Mouse (Mus musculus): ENCODE measurements around the gene Hikeshi. TPM values are rescaled to one million over a fixed set of nuclear protein-coding genes. Genes with fewer than 3 reads are reported as not detected.

Gene Hikeshi
- polyA plus RNA-seq, 1 experiment from 2014 or later: 142 TPM

- no peaks in the 10 kb centered on the region for H3K27me3 ChIP-seq
- H3K4me3 ChIP-seq: no peak overlapping the region
- H3K9me3 ChIP-seq (replicated peaks): no peaks in the 10 kb centered on the region
- no peak overlapping the region for H3K4me2 ChIP-seq (replicated peaks)
- no peak for ATAC-seq (ENCODE audit: low FRiP score)
- H3K27ac ChIP-seq: no peak overlapping the region
- no peaks in the 10 kb centered on the region for H3K4me1 ChIP-seq
- H3K36me3 ChIP-seq: peaks cover 48% of the 10 kb centered on the region
- no peak overlapping the region for H3K9ac ChIP-seq
Measured at GRCm38 (mm10) chr7:89963135-89963534, 22.1 kb upstream of the Hikeshi start.

GRCm38 (mm10) chr7:89957300-89957699 is 16.3 kb upstream of the Hikeshi start:
- WGBS: 47% methylated on average over 5 of the region's 5 CpGs
- Histone ChIP-seq H3K9ac (no peak overlapping the region), H3K27ac (no peak overlapping the region), H3K27me3 (no peaks in the 10 kb centered on the region), H3K4me3 (no peak overlapping the region), H3K9me3 (replicated peaks) (no peaks in the 10 kb centered on the region), H3K4me2 (replicated peaks) (no peak overlapping the region), H3K4me1 (no peaks in the 10 kb centered on the region), H3K36me3 (peaks cover 40% of the 10 kb centered on the region)
- ATAC-seq (ENCODE audit: low FRiP score): no peak

DNA sequence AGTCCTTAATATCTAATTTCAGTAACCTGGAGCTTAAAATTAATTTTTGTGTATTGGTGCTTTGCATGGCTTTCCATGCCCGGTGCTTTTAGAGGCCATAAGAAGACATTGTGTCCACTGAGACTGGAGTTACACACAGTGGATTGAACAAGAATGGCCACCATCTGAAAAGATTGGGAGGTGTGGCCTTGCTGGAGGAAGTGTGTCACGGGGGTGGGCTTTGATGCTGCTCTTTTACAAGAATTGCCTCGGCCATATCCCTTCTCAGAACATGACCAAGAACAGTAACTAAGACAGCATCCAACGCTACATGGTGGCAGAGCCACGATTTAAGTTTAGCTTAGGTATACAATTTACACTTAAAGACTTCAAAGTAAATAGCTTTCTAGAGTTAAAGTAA is 13.3 kb upstream of the Hikeshi start:
- Histone ChIP-seq H3K27ac (no peak overlapping the region), H3K4me2 (replicated peaks) (no peak overlapping the region), H3K36me3 (peaks cover 30% of the 10 kb centered on the region), H3K27me3 (no peaks in the 10 kb centered on the region), H3K4me3 (no peak overlapping the region), H3K4me1 (no peaks in the 10 kb centered on the region), H3K9ac (no peak overlapping the region), H3K9me3 (replicated peaks) (no peaks in the 10 kb centered on the region)
- 89% methylated on average over 5 of the region's 5 CpGs for WGBS
- no peak for ATAC-seq (ENCODE audit: low FRiP score)

DNA sequence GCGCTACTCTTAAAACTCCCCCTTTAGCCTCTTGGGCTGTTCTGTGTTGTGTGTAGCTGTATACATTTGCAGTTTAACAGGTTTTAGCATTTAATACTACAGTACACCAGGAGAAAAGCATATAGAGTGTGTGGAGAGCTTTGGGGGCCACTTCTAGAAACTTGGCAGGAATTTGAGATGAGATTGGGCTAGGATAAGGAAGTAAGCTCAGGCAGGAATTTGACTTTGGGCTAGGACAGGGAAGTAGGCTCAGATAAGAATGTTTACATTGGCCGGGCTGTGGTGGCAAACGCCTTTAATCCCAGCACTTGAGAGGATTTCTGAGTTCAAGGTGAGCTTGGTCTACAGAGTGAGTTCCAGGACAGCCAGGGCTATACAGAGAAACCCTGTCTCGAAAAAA is 8.4 kb upstream of the Hikeshi start:
- Histone ChIP-seq H3K4me2 (replicated peaks) (no peak overlapping the region), H3K27me3 (no peaks in the 10 kb centered on the region), H3K9me3 (replicated peaks) (no peaks in the 10 kb centered on the region), H3K9ac (no peak overlapping the region), H3K36me3 (no peaks in the 10 kb centered on the region), H3K27ac (no peak overlapping the region), H3K4me3 (no peak overlapping the region), H3K4me1 (no peaks in the 10 kb centered on the region)
- 80% methylated on average over 4 of the region's 4 CpGs for WGBS
- ATAC-seq (ENCODE audit: low FRiP score): no peak

- Histone ChIP-seq H3K4me1 (no peaks in the 10 kb centered on the region), H3K9ac (no peak overlapping the region), H3K27ac (no peak overlapping the region), H3K9me3 (replicated peaks) (no peaks in the 10 kb centered on the region), H3K36me3 (no peaks in the 10 kb centered on the region), H3K4me3 (no peak overlapping the region), H3K4me2 (replicated peaks) (no peak overlapping the region), H3K27me3 (no peaks in the 10 kb centered on the region)
- WGBS: 91% methylated on average over 7 of the region's 7 CpGs
- no peak for ATAC-seq (ENCODE audit: low FRiP score)
Measured at GRCm38 (mm10) chr7:89948026-89948425, 7.0 kb upstream of the Hikeshi start.

DNA sequence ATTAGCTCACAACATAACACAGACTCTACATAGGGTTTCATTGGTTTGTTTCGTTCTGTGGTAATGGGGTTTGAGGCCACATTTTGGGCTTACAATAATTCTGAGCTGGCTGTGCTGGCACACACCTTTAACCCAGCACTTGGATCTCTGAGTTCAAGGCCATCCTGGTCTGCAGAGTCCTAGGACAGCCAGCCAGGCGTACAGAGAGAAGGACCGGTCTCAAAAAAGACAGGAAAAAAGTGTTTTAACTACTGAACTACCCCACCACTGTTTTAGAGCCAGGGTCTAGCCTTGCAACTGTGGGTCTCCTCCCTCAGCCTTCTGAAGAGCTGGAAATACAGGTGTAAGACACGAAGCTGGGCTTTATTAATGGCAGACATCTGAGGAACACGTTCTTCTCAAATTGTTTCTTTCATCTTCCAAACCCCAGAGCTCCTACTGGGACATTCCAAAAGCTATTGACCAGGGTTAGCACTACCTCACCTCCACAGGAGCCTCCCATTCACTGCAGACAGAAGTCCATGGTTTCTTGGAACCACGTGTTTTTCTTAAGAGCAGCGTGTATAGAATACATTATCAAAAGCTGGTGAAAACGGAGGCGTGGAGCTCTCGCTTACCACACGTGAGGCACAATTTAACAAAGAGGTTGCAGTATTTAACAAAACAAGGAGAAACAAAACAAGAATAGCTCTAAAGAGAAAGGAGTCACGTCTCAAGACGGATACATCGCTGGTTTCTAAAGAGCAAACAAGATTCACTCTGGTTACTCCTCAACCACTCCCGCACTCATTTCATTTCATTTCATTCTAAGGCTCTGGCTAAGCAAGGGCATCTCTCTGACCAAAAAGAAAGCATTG is 1.3 kb downstream of the Hikeshi start:
- H3K4me3 ChIP-seq: peak overlapping the region; percentile 89
- H3K9ac ChIP-seq: peak overlapping the region; percentile 69
- no peak overlapping the region for H3K27ac ChIP-seq
- no peak for ATAC-seq (ENCODE audit: low FRiP score)
- no peaks in the 10 kb centered on the region; the same call in 1 of the 2 replicates for H3K36me3 ChIP-seq
- H3K9me3 ChIP-seq (replicated peaks): no peaks in the 10 kb centered on the region
- 38% methylated on average over 15 of the region's 15 CpGs for WGBS
- no peaks in the 10 kb centered on the region for H3K27me3 ChIP-seq
- H3K4me2 ChIP-seq (replicated peaks): peak overlapping the region; percentile 65
- H3K4me1 ChIP-seq: peaks cover 10% of the 10 kb centered on the region

DNA sequence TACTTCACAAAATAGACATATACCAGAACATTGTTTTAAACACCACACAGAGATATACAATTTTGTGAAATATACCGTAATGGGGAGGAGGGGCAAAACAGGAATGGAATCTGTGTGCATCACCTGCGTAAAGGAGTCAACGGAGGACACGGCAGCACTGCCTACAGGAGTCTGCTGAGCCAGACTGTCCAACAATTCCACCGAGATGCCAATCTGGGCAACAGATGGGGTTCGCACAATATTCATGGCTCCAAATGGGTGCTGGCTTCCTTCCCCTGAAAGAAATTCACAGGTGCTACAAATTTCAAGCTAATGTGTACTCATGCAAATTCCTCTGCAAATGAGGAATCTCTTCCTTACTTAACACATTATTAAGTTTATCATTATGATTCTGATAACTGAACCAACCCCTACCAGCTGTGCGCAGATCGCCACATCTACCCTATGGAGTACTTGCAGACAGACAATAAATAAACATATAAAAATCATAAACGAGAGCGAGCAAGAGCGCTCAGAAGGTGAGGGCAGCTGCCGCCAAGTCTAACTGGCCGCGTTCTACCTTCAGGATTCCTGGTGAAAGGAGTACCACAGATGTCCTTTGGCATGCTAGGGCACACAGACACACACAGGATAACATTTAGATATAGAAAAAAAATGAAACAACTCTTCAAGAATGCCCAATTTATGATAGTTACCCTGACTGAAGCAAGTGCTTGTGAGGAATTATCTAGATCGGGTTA is 17.4 kb downstream of the Hikeshi start:
- Histone ChIP-seq H3K9me3 (replicated peaks) (no peaks in the 10 kb centered on the region), H3K4me2 (replicated peaks) (no peak overlapping the region), H3K4me3 (no peak overlapping the region), H3K4me1 (no peaks in the 10 kb centered on the region), H3K27me3 (no peaks in the 10 kb centered on the region), H3K27ac (no peak overlapping the region), H3K9ac (no peak overlapping the region), H3K36me3 (peaks cover 27% of the 10 kb centered on the region)
- ATAC-seq (ENCODE audit: low FRiP score): no peak
- 97% methylated on average over 15 of the region's 15 CpGs for WGBS

- Histone ChIP-seq H3K36me3 (peaks cover 18% of the 10 kb centered on the region), H3K27me3 (no peaks in the 10 kb centered on the region), H3K27ac (no peak overlapping the region), H3K4me1 (no peaks in the 10 kb centered on the region), H3K4me3 (no peak overlapping the region), H3K9ac (no peak overlapping the region), H3K4me2 (replicated peaks) (no peak overlapping the region), H3K9me3 (replicated peaks) (no peaks in the 10 kb centered on the region)
- WGBS: 92% methylated on average over 4 of the region's 4 CpGs
- no peak for ATAC-seq (ENCODE audit: low FRiP score)
Measured at GRCm38 (mm10) chr7:89917776-89918175, 23.2 kb downstream of the Hikeshi start.

GRCm38 (mm10) chr7:89916711-89917110 is 24.3 kb downstream of the Hikeshi start:
- Histone ChIP-seq H3K36me3 (peaks cover 18% of the 10 kb centered on the region), H3K4me3 (no peak overlapping the region), H3K9me3 (replicated peaks) (no peaks in the 10 kb centered on the region), H3K27me3 (no peaks in the 10 kb centered on the region), H3K4me2 (replicated peaks) (no peak overlapping the region), H3K4me1 (no peaks in the 10 kb centered on the region), H3K9ac (no peak overlapping the region), H3K27ac (no peak overlapping the region)
- no peak for ATAC-seq (ENCODE audit: low FRiP score)
- 94% methylated on average over 5 of the region's 5 CpGs for WGBS

- 91% methylated on average over 3 of the region's 3 CpGs for WGBS
- no peak for ATAC-seq (ENCODE audit: low FRiP score)
- H3K4me3 ChIP-seq: no peak overlapping the region
- H3K9me3 ChIP-seq (replicated peaks): no peaks in the 10 kb centered on the region
- H3K4me1 ChIP-seq: no peaks in the 10 kb centered on the region
- no peak overlapping the region for H3K4me2 ChIP-seq (replicated peaks)
- H3K36me3 ChIP-seq: peaks cover 8% of the 10 kb centered on the region; the same call in 1 of the 2 replicates
- no peak overlapping the region for H3K27ac ChIP-seq
- no peak overlapping the region for H3K9ac ChIP-seq
- H3K27me3 ChIP-seq: no peaks in the 10 kb centered on the region
Measured at GRCm38 (mm10) chr7:89913432-89914158, 27.4 kb downstream of the Hikeshi start.

DNA sequence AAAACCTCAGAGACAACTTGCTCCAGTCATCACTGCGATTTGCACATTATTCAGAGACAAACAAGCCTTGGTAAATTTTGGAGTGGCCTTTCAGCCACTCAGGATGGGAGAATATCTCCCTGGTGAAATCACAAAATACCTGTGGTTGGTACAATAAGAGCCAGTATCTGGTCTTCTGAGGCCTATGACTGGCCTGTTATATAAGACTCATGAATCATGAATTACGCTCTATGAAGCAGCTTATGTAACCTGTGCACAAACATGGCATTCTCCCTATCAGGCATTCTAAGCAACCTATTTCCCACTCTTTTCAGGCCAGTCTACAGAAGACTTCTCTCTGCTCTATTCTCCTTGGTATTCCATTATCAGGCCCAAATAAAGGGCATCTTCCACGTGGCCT is 28.6 kb downstream of the Hikeshi start:
- H3K36me3 ChIP-seq: peaks cover 7% of the 10 kb centered on the region; the same call in 1 of the 2 replicates
- H3K4me1 ChIP-seq: no peaks in the 10 kb centered on the region
- WGBS: 89% methylated on average over 3 of the region's 3 CpGs
- H3K27me3 ChIP-seq: no peaks in the 10 kb centered on the region
- no peaks in the 10 kb centered on the region for H3K9me3 ChIP-seq (replicated peaks)
- no peak overlapping the region for H3K4me3 ChIP-seq
- no peak overlapping the region for H3K27ac ChIP-seq
- ATAC-seq (ENCODE audit: low FRiP score): no peak
- H3K9ac ChIP-seq: no peak overlapping the region
- no peak overlapping the region for H3K4me2 ChIP-seq (replicated peaks)

GRCm38 (mm10) chr7:89909711-89910110 is 31.3 kb downstream of the Hikeshi start:
- no peak overlapping the region for H3K4me2 ChIP-seq (replicated peaks)
- ATAC-seq (ENCODE audit: low FRiP score): no peak
- 81% methylated on average over 4 of the region's 4 CpGs for WGBS

More at GRCm38 (mm10) chr7:89909711-89910110, 31.3 kb downstream of the Hikeshi start:
- no peaks in the 10 kb centered on the region for H3K27me3 ChIP-seq
- no peaks in the 10 kb centered on the region for H3K9me3 ChIP-seq (replicated peaks)
- no peak overlapping the region for H3K9ac ChIP-seq
- H3K27ac ChIP-seq: no peak overlapping the region
- H3K4me3 ChIP-seq: no peak overlapping the region
- H3K4me1 ChIP-seq: no peaks in the 10 kb centered on the region
- H3K36me3 ChIP-seq: no peaks in the 10 kb centered on the region

Measured in hindbrain, embryonic 12.5 days (tissue).